Mouse (Mus musculus) small intestine, adult 2 months (tissue): Measurements from ENCODE around the gene Cers5. TPM values are rescaled to one million over a fixed set of nuclear protein-coding genes. Genes with fewer than 3 reads are reported as not detected.

Source experiments
- H3K27ac ChIP-seq: fragments of 200-500 bp; 2 replicates; pipeline ENCODE4 v1.5.1; 2012; ENCODE audit warnings: low read depth, low read length, control low read depth, inconsistent platforms; ENCODE audit not compliant: insufficient read depth
- H3K27me3 ChIP-seq: fragments of 200-500 bp; 2 replicates; pipeline ENCODE4 v1.6.1; 2012; ENCODE audit warnings: mild to moderate bottlenecking, moderate library complexity, low read length, inconsistent platforms; ENCODE audit not compliant: control insufficient read depth, insufficient read depth
- H3K36me3 ChIP-seq: fragments of 200-500 bp; 2 replicates; pipeline ENCODE4 v1.6.1; 2012; ENCODE audit warnings: mild to moderate bottlenecking, low read length, control low read depth, inconsistent platforms; ENCODE audit not compliant: control insufficient read depth, insufficient read depth
- H3K4me1 ChIP-seq: fragments of 200-500 bp; 2 replicates; pipeline ENCODE4 v1.6.1; 2012; ENCODE audit warnings: low read length, inconsistent platforms, mixed read lengths; ENCODE audit not compliant: control insufficient read depth, insufficient read depth, insufficient read length
- H3K4me3 ChIP-seq: fragments of 200-500 bp; 2 replicates; pipeline ENCODE4 v1.5.1; 2012; ENCODE audit warnings: low read depth, mild to moderate bottlenecking, control low read depth, inconsistent platforms, low read length, moderate library complexity
- CTCF ChIP-seq: fragments of 200-500 bp; IDR thresholded peaks from 2 replicates; pipeline ENCODE4 v1.5.1; 2012; ENCODE audit warnings: low read depth, mild to moderate bottlenecking, control low read depth, inconsistent platforms, low read length, moderate library complexity, mixed read lengths; ENCODE audit not compliant: insufficient replicate concordance, insufficient read length; ENCODE audit errors: extremely low read depth
- POLR2A ChIP-seq: fragments of 200-500 bp; IDR thresholded peaks from 2 replicates; pipeline ENCODE4 v1.6.1; 2012; ENCODE audit warnings: low read depth, mild to moderate bottlenecking, control low read depth, inconsistent platforms, low read length, moderate library complexity
- WGBS: fragments of 180-500 bp; shearing (Covaris S2); methylation state at CpG from one replicate; pipeline ENCODE4 v1.1.7; 2018; 5-methylcytosine and 5-hydroxymethylcytosine counted together
- polyA plus RNA-seq: library from polyadenylated mRNA; depleted of rRNA; stranded (reverse); fragments of >200 nt; gene quantifications from 2 replicates; pipeline ENCODE4 v1.2.3, GENCODE M21; 2012; rRNA removed

The Cers5 gene
- polyA plus RNA-seq, 1 experiment: 8.2 TPM

- Histone ChIP-seq H3K27me3 (no peaks in the 10 kb centered on the region), H3K36me3 (no peaks in the 10 kb centered on the region), H3K4me1 (peaks cover 30% of the 10 kb centered on the region), H3K4me3 (peak overlapping the region; percentile 5; the same call in 1 of the 2 replicates), H3K27ac (peak overlapping the region; percentile 53)
- WGBS: 71% methylated on average over 10 of the region's 10 CpGs
- TF ChIP-seq POLR2A (no peak), CTCF (no peak)
Observed at GRCm38 (mm10) chr15:99699715-99700114, 73.0 kb downstream of the Cers5 start.

GRCm38 (mm10) chr15:99698533-99699085, 74.1 kb downstream of the Cers5 start:
- 43% methylated on average over 20 of the region's 20 CpGs for WGBS
- H3K27ac ChIP-seq: no peak overlapping the region
- no peaks in the 10 kb centered on the region for H3K27me3 ChIP-seq
- TF ChIP-seq POLR2A: no peak
- TF ChIP-seq CTCF: no peak
- peaks cover 26% of the 10 kb centered on the region for H3K4me1 ChIP-seq
- no peaks in the 10 kb centered on the region for H3K36me3 ChIP-seq
- peak overlapping the region; percentile 5; the same call in 1 of the 2 replicates for H3K4me3 ChIP-seq

- Histone ChIP-seq H3K36me3 (no peaks in the 10 kb centered on the region), H3K27me3 (no peaks in the 10 kb centered on the region), H3K4me1 (peaks cover 19% of the 10 kb centered on the region), H3K27ac (no peak overlapping the region), H3K4me3 (no peak overlapping the region)
- TF ChIP-seq CTCF (no peak), POLR2A (no peak)
- 35% methylated on average over 2 of the region's 2 CpGs for WGBS
Observed at GRCm38 (mm10) chr15:99697309-99697708, 75.4 kb downstream of the Cers5 start.

DNA sequence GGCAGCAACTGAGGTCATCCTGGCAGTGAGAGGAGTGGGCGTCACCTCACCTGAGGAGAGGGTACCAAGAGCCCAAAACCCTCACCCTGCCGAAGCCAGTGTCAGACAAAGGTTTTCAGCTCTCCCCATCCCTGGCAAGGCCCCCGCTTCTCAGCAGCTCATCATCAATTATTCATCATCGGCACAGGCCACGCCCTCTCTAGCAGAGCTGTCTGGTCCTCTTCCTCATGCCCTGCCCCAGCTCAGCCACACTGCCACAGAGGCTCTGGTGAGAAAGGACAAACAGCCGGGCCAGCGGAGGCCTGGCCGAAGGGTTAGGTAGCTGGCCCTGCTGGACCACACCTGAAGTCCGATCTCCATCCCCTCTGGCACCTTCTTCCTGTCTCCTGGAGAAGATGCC, 80.7 kb downstream of the Cers5 start:
- Histone ChIP-seq H3K27me3 (no peaks in the 10 kb centered on the region), H3K4me1 (no peaks in the 10 kb centered on the region; the same call in 1 of the 2 replicates), H3K4me3 (no peak overlapping the region), H3K27ac (no peak overlapping the region), H3K36me3 (no peaks in the 10 kb centered on the region)
- 49% methylated on average over 9 of the region's 9 CpGs for WGBS
- TF ChIP-seq POLR2A (no peak), CTCF (no peak)

DNA sequence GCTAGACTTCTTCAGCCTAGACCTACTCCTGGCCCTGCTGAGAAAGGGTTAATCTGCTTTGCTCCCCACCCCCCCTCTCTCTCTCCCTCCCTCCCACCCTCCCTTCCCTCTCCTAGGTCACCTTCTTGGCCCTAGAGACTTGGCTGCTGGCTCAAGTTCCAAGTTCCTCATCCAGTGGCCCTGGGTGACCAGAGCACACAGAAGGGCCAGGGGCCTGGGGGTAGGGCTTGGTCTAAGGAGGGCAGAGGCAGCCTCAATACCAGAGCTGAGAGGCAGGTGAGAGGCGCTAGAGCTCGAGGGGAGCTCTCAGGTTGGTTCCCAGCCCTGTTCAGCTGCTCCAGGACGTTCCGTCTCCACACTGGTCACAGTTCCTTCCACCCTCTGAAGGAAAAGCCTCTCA, 81.8 kb downstream of the Cers5 start:
- Histone ChIP-seq H3K4me1 (no peaks in the 10 kb centered on the region; the same call in 1 of the 2 replicates), H3K27ac (no peak overlapping the region), H3K4me3 (no peak overlapping the region), H3K27me3 (no peaks in the 10 kb centered on the region), H3K36me3 (no peaks in the 10 kb centered on the region)
- TF ChIP-seq CTCF (no peak), POLR2A (no peak)
- 48% methylated on average over 4 of the region's 4 CpGs for WGBS

DNA sequence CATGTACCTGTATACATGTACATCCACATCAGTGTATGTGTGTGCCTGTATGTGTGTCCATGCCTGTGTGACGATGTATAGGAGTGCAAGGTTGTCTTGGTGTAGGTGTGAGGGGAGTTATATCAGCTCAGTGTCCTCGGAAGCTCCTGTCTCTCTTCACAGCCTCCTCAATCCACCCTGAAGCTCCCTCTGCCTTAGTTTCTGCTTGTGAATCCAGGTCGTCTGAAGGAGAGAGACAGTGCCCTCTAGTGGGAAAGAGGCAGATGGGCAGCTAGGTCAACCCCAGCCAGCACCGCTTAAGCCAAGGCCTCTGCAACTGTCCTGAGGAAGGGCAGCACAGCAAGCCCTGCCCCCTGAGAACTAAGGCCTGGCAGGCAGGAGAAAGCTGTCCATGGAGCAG, 84.0 kb downstream of the Cers5 start:
- no peak for TF ChIP-seq POLR2A
- TF ChIP-seq CTCF: peak; percentile 90; the same call in 1 of the 2 replicates

More for the DNA sequence above, 84.0 kb downstream of the Cers5 start:
- Histone ChIP-seq H3K27ac (no peak overlapping the region), H3K36me3 (no peaks in the 10 kb centered on the region), H3K4me3 (no peak overlapping the region), H3K4me1 (no peaks in the 10 kb centered on the region), H3K27me3 (no peaks in the 10 kb centered on the region)
- WGBS: 3% methylated on average over 4 of the region's 4 CpGs

Other genes starting within 250 kb of the Cers5 start
- 1.3 and 1.7 TPM in 2 replicates for gene Faim2, start 244.7 kb downstream of the Cers5 start, polyA plus RNA-seq
- gene Aqp2, start 193.8 kb downstream of the Cers5 start, polyA plus RNA-seq: not detected in 2 replicates
- gene Aqp5, start 182.1 kb downstream of the Cers5 start, polyA plus RNA-seq: 0.20 and 52.4 TPM in 2 replicates
- not detected in 2 replicates for gene Aqp6, start 171.5 kb downstream of the Cers5 start, polyA plus RNA-seq
- gene Racgap1, start 121.2 kb downstream of the Cers5 start, polyA plus RNA-seq: 6.8 and 12.5 TPM in 2 replicates
- gene Asic1, start 102.5 kb downstream of the Cers5 start, polyA plus RNA-seq: 0.30 and 0.70 TPM in 2 replicates
- gene Smarcd1, start 70.8 kb downstream of the Cers5 start, polyA plus RNA-seq: 9.5 and 23.8 TPM in 2 replicates
- gene Gm17349, start 67.4 kb downstream of the Cers5 start, polyA plus RNA-seq: 3.0 TPM in 1 of 2 replicates, not detected in the other
- gene Gpd1, start 55.4 kb downstream of the Cers5 start, polyA plus RNA-seq: 246 and 260 TPM in 2 replicates
- gene Cox14, start 47.3 kb downstream of the Cers5 start, polyA plus RNA-seq: 301 and 397 TPM in 2 replicates
- gene Lima1, start 102.6 kb upstream of the Cers5 start, polyA plus RNA-seq: 26.1 and 47.7 TPM in 2 replicates
- not detected in 2 replicates for gene Fam186a, start 194.2 kb upstream of the Cers5 start, polyA plus RNA-seq
- gene Larp4, start 197.2 kb upstream of the Cers5 start, polyA plus RNA-seq: 25.9 and 30.7 TPM in 2 replicates